Mouse (Mus musculus) liver, embryonic 14.5 days (tissue): ENCODE measurements around the gene Smc5. TPM values are rescaled to one million over a fixed set of nuclear protein-coding genes. Genes with fewer than 3 reads are reported as not detected.
A peak's percentile ranks its signal among the peaks of the same experiment; 100 is the strongest.

Experiments
- ATAC-seq: fragments of 200-750 bp; cut with Nextera tagmentation; 2 replicates; pipeline ENCODE4 v1.8.0; 2017; ENCODE audit warnings: moderate number of reproducible peaks, mild to moderate bottlenecking, moderate library complexity; ENCODE audit not compliant: insufficient read depth
- DNase-seq, 3 experiments: peaks; one replicate each; pipeline ENCODE4 v3.0.0-alpha.2; 2012 to 2013; ENCODE audit warnings: low read depth in 3 of 3, low spot score in 3 of 3
- H3K27ac ChIP-seq: fragments of 300-500 bp; sonication (generic); 2 replicates; pipeline ENCODE4 v1.5.1; 2014; ENCODE audit warnings: moderate library complexity, mild to moderate bottlenecking, control low read depth, inconsistent platforms
- H3K27me3 ChIP-seq: fragments of 300-500 bp; sonication (generic); 2 replicates; pipeline ENCODE4 v1.6.1; 2014; ENCODE audit warnings: mild to moderate bottlenecking, low read length, moderate library complexity; ENCODE audit not compliant: control insufficient read depth, insufficient read depth
- H3K36me3 ChIP-seq: fragments of 300-500 bp; sonication (generic); replicated peaks from 2 replicates; pipeline ENCODE4 v1.6.1; 2014; ENCODE audit warnings: low read depth; ENCODE audit not compliant: control insufficient read depth, insufficient read depth
- H3K4me1 ChIP-seq, 2 experiments: fragments of 200-500 bp in 1 of 2; fragments of 300-500 bp in 1 of 2; sonication (generic) in 1 of 2; replicated peaks; 2 replicates each; pipeline ENCODE4 v1.6.1; 2012 to 2014; ENCODE audit warnings: antibody characterized with exemption in 1 of 2, inconsistent platforms in 1 of 2, low read length in 1 of 2; ENCODE audit not compliant: control insufficient read depth in 2 of 2, insufficient read depth in 2 of 2
- H3K4me2 ChIP-seq: fragments of 300-500 bp; sonication (generic); 2 replicates; pipeline ENCODE4 v1.6.1; 2014; ENCODE audit warnings: low read depth, mild to moderate bottlenecking, control low read depth, moderate library complexity
- H3K4me3 ChIP-seq, 2 experiments: fragments of 200-500 bp in 1 of 2; fragments of 300-500 bp in 1 of 2; sonication (generic) in 1 of 2; 2 replicates each; pipeline ENCODE4 v1.5.1; 2012 to 2014; ENCODE audit warnings: low read depth in 2 of 2, low read length in 2 of 2, mild to moderate bottlenecking in 2 of 2, control low read depth in 1 of 2, inconsistent platforms in 1 of 2, moderate library complexity in 1 of 2; ENCODE audit not compliant: insufficient read depth in 1 of 2
- H3K9ac ChIP-seq: fragments of 300-500 bp; sonication (generic); replicated peaks from 2 replicates; pipeline ENCODE4 v1.6.1; 2014; ENCODE audit warnings: mild to moderate bottlenecking, control low read depth, moderate library complexity
- H3K9me3 ChIP-seq: fragments of 300-500 bp; sonication (generic); 2 replicates; pipeline ENCODE4 v1.6.1; 2016; ENCODE audit warnings: low read length, mixed read lengths; ENCODE audit not compliant: control insufficient read depth
- CTCF ChIP-seq: IDR thresholded peaks from 2 replicates; pipeline ENCODE4 v1.5.1; 2016; ENCODE audit warnings: antibody characterized with exemption, low read depth, control low read depth
- EP300 ChIP-seq: IDR thresholded peaks from 2 replicates; pipeline ENCODE4 v1.6.1; 2016; ENCODE audit warnings: antibody characterized with exemption, low read depth
- WGBS: fragments of 180-500 bp; shearing (Covaris S2); extraction: QIAGEN DNeasy Blood & Tissue Kit; methylation state at CpG from one replicate; pipeline ENCODE4 v1.1.7; 2014; ENCODE audit not compliant: insufficient replicate concordance; 5-methylcytosine and 5-hydroxymethylcytosine counted together
- polyA plus RNA-seq, 2 experiments: library from polyadenylated mRNA; depleted of rRNA in 1 of 2; stranded (reverse) in 1 of 2; unstranded in 1 of 2; fragments of >200 nt; fragmentation: Nextera tagmentation in 1 of 2; extraction: Ambion mirVana in 1 of 2; gene quantifications; 2 replicates each; pipeline versions ENCODE4 v1.2.1 to v1.2.3; 2012 to 2014

The Smc5 gene
- polyA plus RNA-seq, 2 experiments, result 12.2 to 13.2 TPM

- no peaks in the 10 kb centered on the region for H3K36me3 ChIP-seq
- H3K27me3 ChIP-seq, result no peaks in the 10 kb centered on the region
- ATAC-seq (no peak), DNase-seq (no peak)
- no peak for TF ChIP-seq CTCF
- no peak for TF ChIP-seq EP300
- no peaks in the 10 kb centered on the region for H3K9me3 ChIP-seq
- no peak overlapping the region for H3K27ac ChIP-seq
- no peak overlapping the region for H3K9ac ChIP-seq
- no peak overlapping the region for H3K4me2 ChIP-seq
- peaks cover 0 to 7% of the 10 kb centered on the region in 2 experiments; a peak in 2 of 4 replicates for H3K4me1 ChIP-seq
- WGBS, result 80% methylated on average over 5 of the region's 5 CpGs
- no peak overlapping the region for H3K4me3 ChIP-seq
Observed at GRCm38 (mm10) chr19:23170476-23170875, 103.2 kb downstream of the Smc5 start.

- Histone ChIP-seq H3K27ac (no peak overlapping the region), H3K4me2 (no peak overlapping the region; the same call in 1 of the 2 replicates), H3K27me3 (no peaks in the 10 kb centered on the region), H3K9ac (no peak overlapping the region), H3K4me3 (no peak overlapping the region), H3K9me3 (no peaks in the 10 kb centered on the region), H3K36me3 (no peaks in the 10 kb centered on the region), H3K4me1 (peaks cover 0 to 7% of the 10 kb centered on the region in 2 experiments; a peak in 2 of 4 replicates)
- DNase-seq, result no peak
- 68% methylated on average over 2 of the region's 2 CpGs for WGBS
- no peak for TF ChIP-seq CTCF
- no peak for TF ChIP-seq EP300
- peak; percentile 71 for ATAC-seq
Observed at GRCm38 (mm10) chr19:23169659-23170050, 104.0 kb downstream of the Smc5 start.

- H3K36me3 ChIP-seq, result no peaks in the 10 kb centered on the region
- no peaks in the 10 kb centered on the region for H3K9me3 ChIP-seq
- no peaks in the 10 kb centered on the region for H3K27me3 ChIP-seq
- ATAC-seq, result peak; percentile 26; the same call in 1 of the 2 replicates
- no peak overlapping the region for H3K27ac ChIP-seq
- H3K4me3 ChIP-seq, result no peak overlapping the region
- TF ChIP-seq EP300 (no peak), CTCF (no peak)
- no peak overlapping the region; the same call in 1 of the 2 replicates for H3K4me2 ChIP-seq
- WGBS, result 63% methylated on average over 5 of the region's 5 CpGs
- DNase-seq, result no peak
- H3K4me1 ChIP-seq, result peaks cover 0 to 7% of the 10 kb centered on the region in 2 experiments; a peak in 2 of 4 replicates
- no peak overlapping the region for H3K9ac ChIP-seq
Observed at GRCm38 (mm10) chr19:23168899-23169658, 104.6 kb downstream of the Smc5 start.

- no peaks in the 10 kb centered on the region for H3K9me3 ChIP-seq
- no peak for DNase-seq
- no peaks in the 10 kb centered on the region for H3K36me3 ChIP-seq
- no peak overlapping the region for H3K4me2 ChIP-seq
- TF ChIP-seq CTCF (no peak), EP300 (no peak)
- H3K27ac ChIP-seq, result no peak overlapping the region
- WGBS, result 75% methylated on average over 11 of the region's 11 CpGs
- H3K4me3 ChIP-seq, result no peak overlapping the region
- no peak overlapping the region for H3K9ac ChIP-seq
- H3K4me1 ChIP-seq, result peaks cover 0 to 7% of the 10 kb centered on the region in 2 experiments; a peak in 2 of 4 replicates
- no peaks in the 10 kb centered on the region for H3K27me3 ChIP-seq
- no peak for ATAC-seq
Observed at GRCm38 (mm10) chr19:23166550-23167284, 107.0 kb downstream of the Smc5 start.
